In genomic region chr5:139911506-139911905, GRCm38 (mm10) we compare ENCODE assay signal across 10 mouse cellular contexts. TPM values are rescaled to one million over a fixed set of nuclear protein-coding genes. Genes with fewer than 3 reads are reported as not detected.
A peak's percentile ranks its signal among the peaks of the same experiment; 100 is the strongest.
DNase-seq lines count a peak whose midpoint lies in the region; TF ChIP-seq lines count a peak whose summit lies in the region.
"Had no signal": no experiment of that assay in that cellular context is flagged by ENCODE, and none has a peak within 500 bp of the region (broad histone marks: within the 10 kb centered on the region; RNA-seq: fewer than 3 reads in every experiment).

No protein-coding gene starts in this region.

- H3K4me3 ChIP-seq in heart, embryonic 10.5 days, result peak overlapping the region; percentile 65
- peak overlapping the region; percentile 46 for H3K4me3 ChIP-seq in testis, adult 2 months (ENCODE audit: control insufficient read depth, low read depth, low read length)
- H3K4me3 ChIP-seq in midbrain, embryonic 10.5 days, result peak overlapping the region; percentile 66

- H3K36me3 ChIP-seq in heart, embryonic 10.5 days, result no peaks in the 10 kb centered on the region
- H3K36me3 ChIP-seq in testis, adult 2 months (ENCODE audit: control insufficient read depth, insufficient read depth, low read length), result no peaks in the 10 kb centered on the region
- H3K36me3 ChIP-seq in midbrain, embryonic 10.5 days, result no peaks in the 10 kb centered on the region

- WGBS in heart, embryonic 10.5 days, result 3% methylated on average over 19 of the region's 19 CpGs
- under 1% methylated on average over 19 of the region's 19 CpGs for WGBS in midbrain, embryonic 10.5 days

- TF ChIP-seq POLR2A in testis, adult 2 months (IDR thresholded peaks at IDR 0.05; ENCODE audit: control insufficient read depth, low read depth, low read length), result no peak

- H3K4me1 ChIP-seq in heart, embryonic 10.5 days, result peaks cover 59% of the 10 kb centered on the region
- H3K4me1 ChIP-seq in testis, adult 2 months (ENCODE audit: control insufficient read depth, insufficient read depth, low read length), result peaks cover 41% of the 10 kb centered on the region
- H3K4me1 ChIP-seq in midbrain, embryonic 10.5 days, result peaks cover 67% of the 10 kb centered on the region

- H3K9me3 ChIP-seq in heart, embryonic 10.5 days, result no peaks in the 10 kb centered on the region
- H3K9me3 ChIP-seq in midbrain, embryonic 10.5 days (replicated peaks), result no peaks in the 10 kb centered on the region

- DNase-seq in heart, embryonic 10.5 days (ENCODE audit: low spot score), result no peak
- DNase-seq in heart, postnatal 25 days (ENCODE audit: low spot score), result no peak
- DNase-seq in testis, postnatal 14 days (ENCODE audit: low spot score), result no peak
- peak; percentile 44 for DNase-seq in midbrain, embryonic 10.5 days (ENCODE audit: low spot score)
- no peak for DNase-seq in urinary bladder, adult 2 months (ENCODE audit: low spot score)
- no peak for DNase-seq in right cerebral cortex, postnatal 14 days
- no peak for DNase-seq in adipocyte (ENCODE audit: low spot score)
- DNase-seq: layer of hippocampus, adult 9-11 months; thymus, adult 18-20 months had no signal

- peaks cover 100% of the 10 kb centered on the region for H3K27me3 ChIP-seq in heart, embryonic 10.5 days (ENCODE audit: insufficient read depth, poor library complexity, severe bottlenecking)
- H3K27me3 ChIP-seq in testis, adult 2 months (ENCODE audit: control insufficient read depth, insufficient read depth, low read length), result peaks cover 15% of the 10 kb centered on the region
- H3K27me3 ChIP-seq in midbrain, embryonic 10.5 days (ENCODE audit: low read depth, poor library complexity, severe bottlenecking), result peaks cover 100% of the 10 kb centered on the region

- intact Hi-C loops in heart, postnatal 25 days (cut with DNase I), result no loop called here

- no peak overlapping the region for H3K27ac ChIP-seq in heart, embryonic 10.5 days
- H3K27ac ChIP-seq in testis, adult 2 months (ENCODE audit: control insufficient read depth, insufficient read depth, low read depth, low read length), result no peak overlapping the region
- peak overlapping the region; percentile 71 for H3K27ac ChIP-seq in midbrain, embryonic 10.5 days (replicated peaks)

- no peak for TF ChIP-seq CTCF in testis, adult 2 months (IDR thresholded peaks at IDR 0.05; ENCODE audit: control insufficient read depth, insufficient read depth, insufficient replicate concordance, low read depth, low read length)

RNA-seq across cellular contexts. Expression of gene Elfn1, which starts 3.8 kb away (rescaled TPM):
- 0.73 TPM in 1 of 2 replicates, not detected in the other for polyA plus RNA-seq in heart, embryonic 10.5 days (2016; fragmentation: Nextera tagmentation; extraction: Ambion mirVana)
- total RNA-seq in heart, postnatal 25 days (2021), result under 1 TPM; 0.13 to 0.14 TPM
- polyA plus RNA-seq in testis, adult 2 months (2012; rRNA removed), result 55.6 and 61.9 TPM in 2 replicates
- 0.14 and 0.48 TPM in 2 replicates for polyA plus RNA-seq in midbrain, embryonic 10.5 days (2016; fragmentation: Nextera tagmentation; extraction: Ambion mirVana)
- 1.7 and 2.3 TPM in 2 replicates for polyA plus RNA-seq in urinary bladder, adult 2 months (2012; rRNA removed)

Comparison
In these comparisons a context has a peak if more than half of its experiments do, and no peak if none do; other contexts are left out.
1. RNA of gene Elfn1, which starts 3.8 kb away (polyA plus RNA-seq): 55.6 to 61.9 TPM in testis, adult 2 months; 1.7 to 2.3 TPM in urinary bladder, adult 2 months, 0.73 TPM in heart, embryonic 10.5 days and 0.14 to 0.48 TPM in midbrain, embryonic 10.5 days; every median in the first group is over 10 times any median in the second.
2. Peak in every context shown above with its lines, with median percentiles within 50 percentile points of each other: H3K4me3 ChIP-seq.